Mouse (Mus musculus) lung, embryonic 14.5 days (tissue): Measurements from ENCODE around the gene C3ar1. TPM values are rescaled to one million over a fixed set of nuclear protein-coding genes. Genes with fewer than 3 reads are reported as not detected.
A peak's percentile ranks its signal among the peaks of the same experiment; 100 is the strongest.

ENCODE experiments used
- ATAC-seq: fragments of 200-750 bp; cut with Nextera tagmentation; 2 replicates; pipeline ENCODE4 v1.8.0; 2017; ENCODE audit warnings: mild to moderate bottlenecking, moderate TSS enrichment, moderate library complexity; ENCODE audit not compliant: insufficient read depth
- DNase-seq: peaks from one replicate; pipeline ENCODE4 v3.0.0-alpha.2; 2015
- H3K27ac ChIP-seq: fragments of 300-500 bp; sonication (generic); 2 replicates; pipeline ENCODE4 v1.5.1; 2014; ENCODE audit warnings: low read depth, mild to moderate bottlenecking, moderate library complexity
- H3K27me3 ChIP-seq: fragments of 300-500 bp; sonication (generic); 2 replicates; pipeline ENCODE4 v1.6.1; 2014; ENCODE audit warnings: low read length, control low read depth; ENCODE audit not compliant: insufficient read depth
- H3K36me3 ChIP-seq: fragments of 300-500 bp; sonication (generic); 2 replicates; pipeline ENCODE4 v1.6.1; 2014; ENCODE audit warnings: control low read depth; ENCODE audit not compliant: insufficient read depth
- H3K4me1 ChIP-seq: fragments of 300-500 bp; sonication (generic); 2 replicates; pipeline ENCODE4 v1.6.1; 2014; ENCODE audit warnings: antibody characterized with exemption, control low read depth; ENCODE audit not compliant: insufficient read depth
- H3K4me2 ChIP-seq: fragments of 300-500 bp; sonication (generic); 2 replicates; pipeline ENCODE4 v1.6.1; 2014; ENCODE audit warnings: mild to moderate bottlenecking
- H3K4me3 ChIP-seq: fragments of 300-500 bp; sonication (generic); 2 replicates; pipeline ENCODE4 v1.5.1; 2014; ENCODE audit warnings: low read depth, low read length
- H3K9ac ChIP-seq: fragments of 300-500 bp; sonication (generic); 2 replicates; pipeline ENCODE4 v1.6.1; 2014
- H3K9me3 ChIP-seq: fragments of 300-500 bp; sonication (generic); 2 replicates; pipeline ENCODE4 v1.6.1; 2016; ENCODE audit warnings: low read depth, low read length, control low read depth
- CTCF ChIP-seq: IDR thresholded peaks from 2 replicates; pipeline ENCODE4 v1.5.1; 2016; ENCODE audit warnings: antibody characterized with exemption, low read depth
- WGBS: fragments of 180-500 bp; shearing (Covaris S2); extraction: QIAGEN DNeasy Blood & Tissue Kit; methylation state at CpG from one replicate; pipeline ENCODE4 v1.1.7; 2014; 5-methylcytosine and 5-hydroxymethylcytosine counted together
- polyA plus RNA-seq: library from polyadenylated mRNA; unstranded; fragments of >200 nt; fragmentation: Nextera tagmentation; extraction: Ambion mirVana; gene quantifications from 2 replicates; pipeline ENCODE4 v1.2.1, GENCODE M21; 2014

The C3ar1 gene
- polyA plus RNA-seq, 1 experiment from 2014 or later = 3.2 TPM

- DNase-seq (no peak), ATAC-seq (peak; percentile 77)
- WGBS = under 1% methylated on average over 31 of the region's 31 CpGs
Observed at GRCm38 (mm10) chr6:122874720-122875389, 18.9 kb upstream of the C3ar1 start.

GRCm38 (mm10) chr6:122873871-122874719, 18.1 kb upstream of the C3ar1 start, which contains the start of gene Necap1:
Gene Necap1, plus strand, starts transcription at chr6:122874474.
- peak within 1 kb of the TSS; percentile 87 for H3K4me3 ChIP-seq
- H3K9ac ChIP-seq = peak within 1 kb of the TSS; percentile 86
- DNase-seq (peak; percentile 99), ATAC-seq (peak; percentile 99)
- H3K27me3 ChIP-seq = no peaks in the 10 kb centered on the region
- no peaks in the 10 kb centered on the region for H3K9me3 ChIP-seq
- TF ChIP-seq CTCF = peak; percentile 84
- H3K4me1 ChIP-seq = no peaks in the 10 kb centered on the region
- H3K27ac ChIP-seq = peak within 1 kb of the TSS; percentile 70
- 7% methylated on average over 43 of the region's 43 CpGs for WGBS
- peaks cover 16% of the 10 kb centered on the region for H3K36me3 ChIP-seq
- peak within 1 kb of the TSS; percentile 73 for H3K4me2 ChIP-seq

More at GRCm38 (mm10) chr6:122874720-122875389, 18.9 kb upstream of the C3ar1 start:
- peak overlapping the region; percentile 87 for H3K4me3 ChIP-seq
- TF ChIP-seq CTCF = no peak
- H3K27ac ChIP-seq = peak overlapping the region; percentile 70
- H3K9ac ChIP-seq = peak overlapping the region; percentile 86
- H3K9me3 ChIP-seq = no peaks in the 10 kb centered on the region
- H3K4me1 ChIP-seq = no peaks in the 10 kb centered on the region
- H3K27me3 ChIP-seq = no peaks in the 10 kb centered on the region
- H3K4me2 ChIP-seq = peak overlapping the region; percentile 73
- H3K36me3 ChIP-seq = peaks cover 23% of the 10 kb centered on the region

GRCm38 (mm10) chr6:122872800-122873199, 16.8 kb upstream of the C3ar1 start:
- H3K36me3 ChIP-seq = peaks cover 16% of the 10 kb centered on the region
- no peak for ATAC-seq
- H3K4me1 ChIP-seq = no peaks in the 10 kb centered on the region
- WGBS = 95% methylated on average over 5 of the region's 5 CpGs
- no peaks in the 10 kb centered on the region for H3K9me3 ChIP-seq
- H3K4me2 ChIP-seq = no peak overlapping the region
- H3K9ac ChIP-seq = no peak overlapping the region
- no peaks in the 10 kb centered on the region for H3K27me3 ChIP-seq
- no peak for TF ChIP-seq CTCF
- H3K27ac ChIP-seq = no peak overlapping the region
- H3K4me3 ChIP-seq = no peak overlapping the region
- no peak for DNase-seq

- Histone ChIP-seq H3K4me2 (no peak overlapping the region), H3K36me3 (no peaks in the 10 kb centered on the region), H3K9me3 (no peaks in the 10 kb centered on the region), H3K4me3 (no peak overlapping the region), H3K27me3 (no peaks in the 10 kb centered on the region), H3K4me1 (no peaks in the 10 kb centered on the region), H3K9ac (no peak overlapping the region), H3K27ac (no peak overlapping the region)
- ATAC-seq = no peak
- no peak for DNase-seq
- no peak for TF ChIP-seq CTCF
- WGBS = 72% methylated on average over 11 of the region's 11 CpGs
Observed at GRCm38 (mm10) chr6:122869846-122870245, 13.9 kb upstream of the C3ar1 start.

- H3K9me3 ChIP-seq = no peaks in the 10 kb centered on the region
- no peak overlapping the region for H3K4me2 ChIP-seq
- no peak overlapping the region for H3K9ac ChIP-seq
- no peak overlapping the region for H3K27ac ChIP-seq
- peak; percentile 34 for DNase-seq
- ATAC-seq = no peak
- H3K4me3 ChIP-seq = no peak overlapping the region
- H3K4me1 ChIP-seq = no peaks in the 10 kb centered on the region
- peak; percentile 29 for TF ChIP-seq CTCF
- H3K36me3 ChIP-seq = no peaks in the 10 kb centered on the region
- whole genome bisulfite sequencing = 46% methylated on average over 4 of the region's 4 CpGs
- no peaks in the 10 kb centered on the region for H3K27me3 ChIP-seq
Observed at GRCm38 (mm10) chr6:122867914-122868313, 12.0 kb upstream of the C3ar1 start.

- 89% methylated on average over 1 of the region's 1 CpGs for WGBS
- H3K4me1 ChIP-seq = no peaks in the 10 kb centered on the region
- peaks cover 8% of the 10 kb centered on the region; the same call in 1 of the 2 replicates for H3K9me3 ChIP-seq
- H3K27ac ChIP-seq = no peak overlapping the region
- no peaks in the 10 kb centered on the region for H3K36me3 ChIP-seq
- H3K9ac ChIP-seq = no peak overlapping the region
- TF ChIP-seq CTCF = no peak
- DNase-seq (no peak), ATAC-seq (no peak)
- no peaks in the 10 kb centered on the region for H3K27me3 ChIP-seq
- no peak overlapping the region for H3K4me3 ChIP-seq
- no peak overlapping the region for H3K4me2 ChIP-seq
Observed at GRCm38 (mm10) chr6:122862871-122863270, 6.9 kb upstream of the C3ar1 start.

- no peak overlapping the region for H3K4me3 ChIP-seq
- 70% methylated on average over 6 of the region's 6 CpGs for WGBS
- H3K9me3 ChIP-seq = peaks cover 8% of the 10 kb centered on the region; the same call in 1 of the 2 replicates
- no peaks in the 10 kb centered on the region for H3K36me3 ChIP-seq
- H3K27me3 ChIP-seq = no peaks in the 10 kb centered on the region
- TF ChIP-seq CTCF = peak; percentile 27
- H3K9ac ChIP-seq = no peak overlapping the region
- H3K27ac ChIP-seq = no peak overlapping the region
- DNase-seq (no peak), ATAC-seq (no peak)
- H3K4me1 ChIP-seq = no peaks in the 10 kb centered on the region
- no peak overlapping the region for H3K4me2 ChIP-seq
Observed at GRCm38 (mm10) chr6:122862434-122862833, 6.5 kb upstream of the C3ar1 start.
